Mouse (Mus musculus): ENCODE results near the gene Thsd7a.

DNA sequence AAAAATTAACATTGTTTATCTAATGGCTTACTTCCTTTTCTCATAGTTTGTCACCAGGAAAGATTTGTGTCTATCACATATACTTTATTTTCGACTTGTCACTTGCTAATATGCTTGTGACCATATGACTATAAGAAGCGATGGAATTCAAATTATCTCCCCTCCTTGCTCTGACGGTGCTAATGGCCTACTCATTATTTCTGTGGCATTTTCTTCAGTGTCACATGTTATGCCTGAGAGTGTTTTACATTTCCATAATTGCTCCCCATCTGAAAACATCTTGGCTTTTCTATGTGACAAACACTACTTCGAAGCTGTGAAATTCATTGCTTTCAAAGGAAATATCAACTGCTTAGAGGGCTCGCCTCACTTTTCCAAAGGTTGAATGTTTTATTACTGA lies 177.0 kb downstream of the Thsd7a start:
- TF ChIP-seq CTCF (IDR thresholded peaks at IDR 0.05; ENCODE audit: low read depth, low read length): no peak
- no peak for TF ChIP-seq POLR2A (IDR thresholded peaks at IDR 0.05; ENCODE audit: extremely low read depth, insufficient read depth, low read length)
